Mouse (Mus musculus): Measurements from ENCODE around the gene Gan.

DNA sequence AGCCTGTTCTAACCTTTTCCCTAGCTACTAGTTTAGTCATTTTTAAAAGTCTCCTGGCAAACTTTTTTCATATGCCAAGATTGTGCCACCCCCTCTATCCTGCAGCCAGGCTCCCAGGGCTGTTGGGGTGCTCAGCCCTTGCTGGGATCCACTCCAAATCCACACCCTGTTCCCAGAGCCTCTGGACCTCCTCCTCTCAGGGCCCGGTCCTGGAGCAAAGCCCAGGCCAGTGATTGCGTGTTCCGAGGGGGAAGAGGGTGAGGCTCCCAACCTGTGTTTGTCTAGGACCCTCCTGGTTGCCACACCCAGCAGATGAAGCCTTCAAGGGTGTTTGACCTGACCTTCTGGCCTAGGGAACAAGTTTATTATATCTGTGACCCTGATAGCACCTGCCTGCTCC, 46.3 kb upstream of the Gan start:
- TF ChIP-seq MYC (IDR thresholded peaks at IDR 0.05; ENCODE audit: low read depth, low read length) (no peak), POLR2A (IDR thresholded peaks at IDR 0.05; ENCODE audit: control insufficient read depth in 1 of 2, insufficient read depth in 1 of 2, low read depth in 1 of 2, low read length in 2 of 2, poor library complexity in 1 of 2) (no peak), HCFC1 (IDR thresholded peaks at IDR 0.05; ENCODE audit: low read depth, low read length) (no peak), ZC3H11A (IDR thresholded peaks at IDR 0.05; ENCODE audit: low read depth, low read length) (no peak), BHLHE40 (IDR thresholded peaks at IDR 0.05; ENCODE audit: borderline replicate concordance, low read depth, low read length) (no peak), EP300 (IDR thresholded peaks at IDR 0.05; ENCODE audit: low read depth in 1 of 2, low read length in 2 of 2) (no peak)

All from MEL (cell line).